Mouse (Mus musculus): Measurements from ENCODE around the gene Ube2q1.
"Not testable (repeated sequence)": the region's sequence is repeated elsewhere in the genome, so short reads cannot be mapped to it uniquely, and the experiment has no call there.

The Ube2q1 gene

DNA sequence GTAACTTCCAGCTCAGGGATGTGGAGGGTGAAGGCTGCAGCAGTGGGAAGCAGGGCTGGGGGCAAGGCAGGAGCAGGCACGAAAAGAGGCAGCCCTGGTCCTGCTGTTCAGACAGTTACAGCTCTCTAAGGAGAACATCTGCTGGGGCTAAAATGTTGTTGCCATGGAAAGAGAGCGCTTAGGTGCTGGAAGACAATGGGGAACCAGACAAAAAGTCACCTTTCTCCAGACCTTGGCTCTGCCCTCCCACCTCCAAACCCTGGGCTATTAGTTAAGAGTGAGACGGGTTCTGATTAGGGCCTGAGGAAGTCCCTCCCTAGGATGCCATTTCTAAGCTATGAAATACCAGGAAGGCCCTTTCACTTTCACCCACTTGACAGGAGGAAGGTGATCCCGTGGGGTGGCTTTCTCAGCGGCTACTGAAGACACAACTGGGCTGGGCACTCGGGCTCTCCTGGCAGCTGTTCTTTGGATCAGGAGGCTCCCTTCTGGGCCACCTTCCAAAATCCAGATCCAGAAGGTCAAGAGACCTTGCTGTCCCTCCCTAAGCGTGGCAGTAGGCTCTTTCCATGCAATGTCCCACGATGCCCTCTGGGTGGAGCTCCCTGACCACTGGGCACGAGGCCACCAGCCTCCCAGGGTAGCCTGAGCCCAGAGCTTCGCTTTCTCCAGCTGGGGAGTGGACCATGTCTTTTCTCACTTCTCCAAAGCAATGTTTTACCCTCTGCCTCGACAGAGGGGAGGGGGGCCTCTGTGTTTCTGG, 11.8 kb downstream of the Ube2q1 start:
- DNase-seq (ENCODE audit: low read depth in 2 of 2, low spot score in 2 of 2): no peak

- DNase-seq (ENCODE audit: low read depth in 2 of 2, low spot score in 2 of 2): no peak
These were observed 12.9 kb downstream of the Ube2q1 start for GRCm38 (mm10) chr3:89786275-89786674.

DNA sequence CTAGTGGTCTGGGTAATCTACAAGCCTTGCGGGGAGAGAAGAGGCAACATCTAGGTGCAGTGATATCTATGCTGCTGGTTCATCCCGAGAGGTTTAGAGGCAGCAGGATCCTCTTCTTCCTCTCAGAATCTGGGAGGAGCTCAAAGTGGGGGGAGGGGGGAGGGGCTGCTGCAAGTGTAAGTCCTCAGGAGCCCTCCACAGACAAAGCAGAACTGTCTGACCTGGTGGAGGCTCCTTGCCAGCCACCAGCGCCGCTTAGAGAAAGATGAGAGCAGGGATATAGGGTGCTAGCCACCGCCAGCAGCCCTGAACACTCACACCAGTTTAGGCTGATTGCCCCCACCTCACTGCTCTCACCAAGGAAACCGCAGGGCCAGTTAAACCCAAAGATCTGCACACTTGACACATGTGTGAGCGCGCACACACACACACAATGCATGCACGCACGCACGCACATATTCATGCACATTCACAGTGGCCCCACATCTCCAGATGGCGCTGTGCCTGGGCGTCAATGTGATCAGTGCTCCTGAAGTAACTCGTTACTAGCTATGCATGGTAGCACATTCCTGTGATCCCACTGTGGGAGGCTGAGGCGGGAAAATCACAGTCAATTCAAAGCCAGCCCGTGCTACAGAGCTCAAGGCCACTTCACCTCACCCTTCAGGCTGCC, 15.4 kb downstream of the Ube2q1 start:
- DNase-seq (ENCODE audit: low read depth in 2 of 2, low spot score in 2 of 2): no peak

DNA sequence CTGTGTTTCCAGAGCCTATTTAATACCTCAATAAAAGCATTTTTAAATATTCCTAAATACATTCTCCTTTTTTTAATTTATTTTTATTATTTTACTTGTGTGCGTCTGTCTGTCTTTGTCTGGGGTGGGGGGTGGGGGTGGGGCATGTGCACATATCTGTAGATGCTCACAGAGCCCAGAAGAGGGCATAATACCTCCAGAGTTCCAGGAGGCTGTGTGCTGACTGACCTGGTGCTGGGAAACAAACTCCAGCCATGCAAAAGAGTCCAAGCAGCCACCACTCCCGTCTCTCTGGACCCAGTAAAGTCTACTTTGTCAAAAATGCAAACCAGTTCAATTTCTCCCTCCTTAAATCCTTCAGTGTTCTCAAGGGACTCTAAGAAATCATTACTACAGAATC, 21.2 kb downstream of the Ube2q1 start:
- no peak for DNase-seq (ENCODE audit: low read depth in 2 of 2, low spot score in 2 of 2)

- DNase-seq (ENCODE audit: low read depth in 2 of 2, low spot score in 2 of 2): no peak
These were observed 22.3 kb downstream of the Ube2q1 start for GRCm38 (mm10) chr3:89795746-89796145.

- DNase-seq (ENCODE audit: low read depth in 2 of 2, low spot score in 2 of 2): no peak
These were observed 22.9 kb downstream of the Ube2q1 start for GRCm38 (mm10) chr3:89796358-89796757.

GRCm38 (mm10) chr3:89798518-89798917, 25.1 kb downstream of the Ube2q1 start:
- DNase-seq (ENCODE audit: low read depth in 2 of 2, low spot score in 2 of 2): no peak

GRCm38 (mm10) chr3:89799476-89799875, 26.1 kb downstream of the Ube2q1 start:
- no peak for DNase-seq (ENCODE audit: low read depth in 2 of 2, low spot score in 2 of 2)

GRCm38 (mm10) chr3:89800078-89800477, 26.7 kb downstream of the Ube2q1 start:
- not testable (repeated sequence) for DNase-seq (ENCODE audit: low read depth in 2 of 2, low spot score in 2 of 2)

DNA sequence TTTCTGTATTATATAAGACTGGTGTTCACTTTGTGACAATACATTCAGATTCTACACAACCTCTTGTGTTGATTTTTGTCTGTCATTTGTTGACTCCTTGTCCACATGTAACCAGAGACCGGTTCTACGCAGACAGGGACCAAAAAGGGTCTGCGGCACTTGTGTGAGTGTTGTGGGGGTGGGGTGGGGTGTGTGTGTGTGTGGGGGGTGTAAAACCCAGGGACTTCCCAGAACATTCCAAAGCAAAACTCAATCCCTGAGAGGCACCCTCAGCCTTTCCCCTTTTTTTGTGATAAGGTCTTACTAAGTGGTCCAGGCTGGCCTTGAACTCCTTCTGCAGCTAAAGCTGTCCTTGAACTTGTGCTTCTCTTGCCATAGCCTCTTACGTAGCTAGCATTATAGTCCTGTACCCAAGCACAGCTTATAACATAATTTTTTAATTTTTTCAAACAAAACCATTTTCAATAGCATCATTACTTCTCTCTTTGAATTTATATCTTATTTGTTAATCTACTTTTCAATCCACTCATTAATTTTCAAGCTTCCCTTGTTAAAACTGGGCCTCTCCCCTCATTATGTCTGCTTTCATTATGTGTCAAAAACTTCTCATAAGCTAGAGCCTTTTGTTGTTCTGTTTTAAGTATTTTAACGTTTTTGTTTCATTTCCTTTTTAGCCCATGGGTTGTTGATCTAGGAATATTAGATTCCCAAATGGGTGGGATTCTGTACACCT, 27.5 kb downstream of the Ube2q1 start:
- DNase-seq (ENCODE audit: low read depth in 2 of 2, low spot score in 2 of 2): no peak

GRCm38 (mm10) chr3:89801507-89801847, 28.1 kb downstream of the Ube2q1 start:
- peak in 1 of 2 experiments; percentile 18 for DNase-seq (ENCODE audit: low read depth in 2 of 2, low spot score in 2 of 2)

GRCm38 (mm10) chr3:89802876-89803275, 29.5 kb downstream of the Ube2q1 start:
- no peak for DNase-seq (ENCODE audit: low read depth in 2 of 2, low spot score in 2 of 2)

DNA sequence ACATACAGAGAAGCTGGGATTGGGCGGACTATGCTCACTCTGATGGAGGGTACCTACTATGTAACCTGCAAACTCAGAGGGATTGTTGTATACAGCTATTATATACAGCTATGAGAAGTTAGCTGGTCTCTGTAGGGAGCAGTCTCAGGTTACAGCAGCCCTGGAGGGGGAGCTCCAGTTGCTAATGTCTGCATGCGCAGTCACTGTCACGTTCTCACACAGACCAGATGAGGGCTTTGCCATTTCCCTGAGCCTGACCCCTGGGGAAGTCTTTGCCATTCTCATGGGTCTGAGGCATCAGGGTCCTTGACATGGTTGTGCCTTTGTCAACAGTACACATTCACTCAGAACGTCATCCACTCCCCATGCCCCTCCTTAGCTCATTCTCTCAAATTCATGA, 31.8 kb downstream of the Ube2q1 start:
- no peak for DNase-seq (ENCODE audit: low read depth in 2 of 2, low spot score in 2 of 2)

DNA sequence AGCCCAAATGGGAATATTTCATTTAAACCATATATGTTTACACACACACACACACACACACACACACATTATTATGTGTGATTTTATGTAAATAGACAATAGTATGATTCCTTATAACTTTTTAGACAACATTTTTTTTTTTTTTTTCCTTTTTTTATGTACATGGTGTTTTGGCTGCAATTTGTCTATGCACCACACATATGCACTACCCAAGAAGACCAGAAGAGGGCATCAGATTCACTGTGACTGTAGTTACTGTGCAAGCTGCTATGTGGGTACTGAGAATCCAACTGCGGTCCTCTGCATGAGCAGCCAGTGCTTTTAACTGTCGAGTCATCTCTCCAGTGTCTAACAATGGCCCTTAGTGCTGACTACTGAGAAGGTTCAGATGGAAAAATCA, 33.3 kb downstream of the Ube2q1 start:
- DNase-seq (ENCODE audit: low read depth in 2 of 2, low spot score in 2 of 2): no peak

DNA sequence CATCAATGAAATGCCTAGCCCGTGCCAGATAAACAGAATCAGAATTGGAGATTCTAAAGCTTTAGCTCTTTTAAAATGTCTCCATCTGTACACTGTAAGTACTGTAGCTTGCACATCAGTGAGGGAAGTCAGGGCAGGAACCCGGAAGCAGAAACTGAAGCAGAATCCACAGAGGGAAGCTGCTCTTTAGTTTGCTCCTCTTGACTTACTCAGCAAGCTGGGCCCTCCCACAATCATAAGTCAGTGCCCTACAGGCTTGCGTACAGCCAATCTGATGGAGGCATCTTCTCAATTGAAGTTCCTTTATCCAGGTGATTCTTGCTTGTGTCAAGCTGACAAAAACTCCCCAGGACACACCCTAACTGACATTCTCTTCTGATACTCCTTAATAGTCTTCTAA, 33.8 kb downstream of the Ube2q1 start:
- no peak for DNase-seq (ENCODE audit: low read depth in 2 of 2, low spot score in 2 of 2)

- DNase-seq (ENCODE audit: low read depth in 2 of 2, low spot score in 2 of 2): no peak
These were observed 34.5 kb downstream of the Ube2q1 start for GRCm38 (mm10) chr3:89807881-89808280.

GRCm38 (mm10) chr3:89808638-89809037, 35.2 kb downstream of the Ube2q1 start:
- no peak for DNase-seq (ENCODE audit: low read depth in 2 of 2, low spot score in 2 of 2)

DNA sequence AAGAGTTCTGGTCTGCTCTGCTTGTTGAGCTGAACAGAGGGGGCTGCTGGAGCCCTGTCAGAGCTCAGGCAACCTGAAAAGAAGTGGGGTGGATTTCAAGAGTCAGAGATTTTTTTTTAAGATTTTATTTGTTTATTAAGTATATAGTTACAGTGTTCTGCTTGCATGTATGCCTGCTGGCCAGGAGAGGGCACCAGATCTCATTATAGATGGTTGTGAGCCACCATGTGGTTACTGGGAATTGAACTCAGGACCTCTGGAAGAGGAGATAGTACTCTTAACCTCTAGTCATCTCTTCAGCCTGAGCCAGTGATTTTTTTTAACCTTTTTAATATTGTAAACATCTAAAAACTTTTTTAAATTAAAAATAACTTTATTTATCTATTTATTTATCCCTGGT, 37.4 kb downstream of the Ube2q1 start:
- DNase-seq (ENCODE audit: low read depth in 2 of 2, low spot score in 2 of 2): no peak

GRCm38 (mm10) chr3:89812166-89812565, 38.8 kb downstream of the Ube2q1 start:
- no peak for DNase-seq (ENCODE audit: low read depth in 2 of 2, low spot score in 2 of 2)

DNA sequence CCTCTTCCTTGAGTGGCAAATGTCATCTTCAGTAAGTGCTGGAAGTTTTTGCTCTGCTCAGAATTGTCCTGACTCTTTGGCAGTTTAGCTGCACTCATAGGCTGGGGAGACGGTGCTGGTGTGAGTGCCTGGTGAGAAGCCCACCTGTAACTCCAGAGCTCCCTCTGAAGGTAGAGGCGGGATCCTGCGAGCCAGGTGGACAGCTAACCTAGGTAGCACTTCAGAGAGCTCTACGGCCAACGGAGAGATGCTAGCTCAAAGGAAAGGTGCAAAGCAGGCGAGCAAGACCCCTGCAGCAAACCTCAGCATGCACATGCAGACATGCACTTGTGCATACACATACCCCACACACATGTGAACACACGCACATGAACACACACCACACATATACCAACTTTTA, 40.6 kb downstream of the Ube2q1 start:
- DNase-seq (ENCODE audit: low read depth in 2 of 2, low spot score in 2 of 2): no peak

DNA sequence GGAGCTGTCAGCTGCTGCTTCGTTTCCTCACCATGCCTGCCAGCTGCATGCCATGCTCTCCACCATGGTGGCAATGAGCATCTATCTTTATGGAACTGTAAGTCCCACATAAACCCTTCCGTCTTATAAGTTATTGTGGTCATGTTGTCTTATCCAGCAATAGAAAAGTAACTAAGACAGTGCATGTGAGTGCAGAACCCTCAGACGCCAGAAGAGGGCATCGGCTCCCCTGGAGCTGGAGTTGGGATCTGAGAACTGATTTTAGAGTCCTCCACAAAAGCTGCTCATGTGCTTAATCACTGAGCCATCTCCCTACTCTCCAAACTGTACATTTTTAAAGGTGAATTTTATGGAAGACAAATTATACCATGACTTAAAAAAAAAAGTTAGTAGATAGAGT, 43.6 kb downstream of the Ube2q1 start:
- DNase-seq (ENCODE audit: low read depth in 2 of 2, low spot score in 2 of 2): peak; percentile 43 to 64

DNA sequence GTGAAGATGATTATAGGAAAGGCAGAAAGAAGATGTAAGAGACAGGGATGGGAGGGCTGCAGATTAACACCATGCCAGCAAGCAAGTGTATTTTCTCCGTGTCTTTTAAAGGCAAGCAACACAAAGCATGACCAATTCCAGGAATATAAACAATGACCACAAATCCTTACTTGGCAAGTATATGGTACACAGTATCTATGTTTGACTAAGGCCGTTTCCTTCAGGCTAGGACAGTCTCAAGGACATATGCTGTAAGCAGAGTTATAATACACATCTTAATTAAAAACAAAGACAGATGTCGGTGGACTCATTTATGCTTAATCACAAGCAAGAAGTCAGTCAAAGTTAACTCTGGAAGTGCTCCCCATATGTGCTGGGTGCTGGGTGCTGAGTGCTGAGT, 45.2 kb downstream of the Ube2q1 start:
- no peak for DNase-seq (ENCODE audit: low read depth in 2 of 2, low spot score in 2 of 2)

All from CD8-positive naive resting alpha-beta T cell, adult 2 months (primary cell).